Mouse (Mus musculus) kidney, embryonic 14.5 days (tissue): ENCODE measurements at regions not wholly inside any gene's neighbourhood (a gene's known extent, or its start where the extent isn't known, plus 50 kb on each side); places are given as distances from the start of the nearest gene placed in this dataset.

Experiments used
- ATAC-seq: fragments of 200-750 bp; cut with Nextera tagmentation; 2 replicates; pipeline ENCODE4 v1.8.0; 2017; ENCODE audit warnings: moderate number of reproducible peaks, mild to moderate bottlenecking, moderate TSS enrichment, moderate library complexity; ENCODE audit not compliant: low FRiP score, low TSS enrichment
- H3K27ac ChIP-seq: fragments of 300-500 bp; sonication (generic); 2 replicates; pipeline ENCODE4 v1.5.1; 2014; ENCODE audit warnings: low read depth, mild to moderate bottlenecking, low read length, moderate library complexity, mixed read lengths
- H3K27me3 ChIP-seq: fragments of 300-500 bp; sonication (generic); 2 replicates; pipeline ENCODE4 v1.6.1; 2014; ENCODE audit warnings: mild to moderate bottlenecking, low read length; ENCODE audit not compliant: control insufficient read depth, insufficient read depth
- H3K36me3 ChIP-seq: fragments of 300-500 bp; sonication (generic); 2 replicates; pipeline ENCODE4 v1.6.1; 2014; ENCODE audit warnings: low read length, mixed read lengths; ENCODE audit not compliant: control insufficient read depth, insufficient read depth
- H3K4me1 ChIP-seq: fragments of 300-500 bp; sonication (generic); 2 replicates; pipeline ENCODE4 v1.6.1; 2014; ENCODE audit warnings: low read length, mixed read lengths; ENCODE audit not compliant: control insufficient read depth, insufficient read depth
- H3K4me2 ChIP-seq: fragments of 300-500 bp; sonication (generic); replicated peaks from 2 replicates; pipeline ENCODE4 v1.6.1; 2014; ENCODE audit warnings: low read depth, mild to moderate bottlenecking, low read length
- H3K4me3 ChIP-seq: fragments of 300-500 bp; sonication (generic); 2 replicates; pipeline ENCODE4 v1.5.1; 2014; ENCODE audit warnings: mild to moderate bottlenecking, low read length
- H3K9ac ChIP-seq: fragments of 300-500 bp; sonication (generic); 2 replicates; pipeline ENCODE4 v1.6.1; 2014; ENCODE audit warnings: low read depth, mild to moderate bottlenecking, low read length, moderate library complexity
- H3K9me3 ChIP-seq: fragments of 300-500 bp; sonication (generic); 2 replicates; pipeline ENCODE4 v1.6.1; 2016; ENCODE audit warnings: low read length; ENCODE audit not compliant: control insufficient read depth
- WGBS: fragments of 180-500 bp; shearing (Covaris S2); extraction: QIAGEN DNeasy Blood & Tissue Kit; methylation state at CpG from one replicate; pipeline ENCODE4 v1.1.7; 2014; 5-methylcytosine and 5-hydroxymethylcytosine counted together

DNA sequence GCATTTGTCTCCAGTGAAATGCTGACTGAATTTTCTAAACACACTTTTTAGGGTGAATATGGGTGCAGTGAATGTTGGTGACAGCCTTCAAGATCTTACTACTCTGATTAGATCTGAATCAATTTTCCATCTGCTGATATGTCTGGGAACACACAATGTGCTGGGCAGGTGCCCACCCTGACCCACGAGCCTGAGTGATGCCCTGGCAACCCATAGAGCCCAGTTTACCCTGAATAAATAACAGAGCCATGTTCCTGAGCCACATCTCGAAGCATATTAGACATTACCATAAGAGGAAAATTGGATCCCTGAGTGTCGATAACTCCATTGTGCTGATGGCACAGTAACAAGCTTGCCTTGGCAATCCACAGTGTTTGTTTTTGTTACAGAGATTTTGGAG is 644.9 kb downstream of the Nedd1 start:
- H3K4me3 ChIP-seq, result no peak overlapping the region
- H3K27me3 ChIP-seq, result no peaks in the 10 kb centered on the region
- H3K4me1 ChIP-seq, result no peaks in the 10 kb centered on the region
- no peak overlapping the region for H3K4me2 ChIP-seq
- H3K9me3 ChIP-seq, result no peaks in the 10 kb centered on the region
- no peak overlapping the region for H3K9ac ChIP-seq
- no peaks in the 10 kb centered on the region for H3K36me3 ChIP-seq
- 92% methylated on average over 3 of the region's 3 CpGs for WGBS
- no peak overlapping the region for H3K27ac ChIP-seq
- ATAC-seq, result no peak

DNA sequence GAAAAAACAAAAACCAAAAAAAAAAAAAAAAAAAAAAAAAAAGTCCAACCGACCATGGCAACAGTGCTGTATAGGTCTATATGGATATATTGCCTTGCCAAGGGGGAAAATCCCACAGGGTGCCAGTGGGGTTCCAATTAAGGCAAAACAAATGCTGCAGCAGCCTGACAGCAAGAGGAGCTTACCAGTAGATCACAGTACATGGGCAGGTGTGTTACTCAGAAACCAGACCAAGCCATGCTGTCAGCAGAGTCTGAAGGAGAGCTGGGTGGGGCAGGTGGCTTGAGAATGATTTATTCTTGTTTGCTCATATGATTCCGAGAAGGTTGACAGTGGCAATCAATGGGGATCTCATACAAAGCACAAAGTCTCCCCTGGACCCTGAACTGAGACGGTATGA is 645.5 kb downstream of the Nedd1 start:
- Histone ChIP-seq H3K4me2 (no peak overlapping the region), H3K4me3 (no peak overlapping the region), H3K27me3 (no peaks in the 10 kb centered on the region), H3K4me1 (no peaks in the 10 kb centered on the region), H3K9ac (no peak overlapping the region), H3K36me3 (no peaks in the 10 kb centered on the region), H3K27ac (no peak overlapping the region), H3K9me3 (no peaks in the 10 kb centered on the region)
- WGBS, result 61% methylated on average over 3 of the region's 3 CpGs
- no peak for ATAC-seq

DNA sequence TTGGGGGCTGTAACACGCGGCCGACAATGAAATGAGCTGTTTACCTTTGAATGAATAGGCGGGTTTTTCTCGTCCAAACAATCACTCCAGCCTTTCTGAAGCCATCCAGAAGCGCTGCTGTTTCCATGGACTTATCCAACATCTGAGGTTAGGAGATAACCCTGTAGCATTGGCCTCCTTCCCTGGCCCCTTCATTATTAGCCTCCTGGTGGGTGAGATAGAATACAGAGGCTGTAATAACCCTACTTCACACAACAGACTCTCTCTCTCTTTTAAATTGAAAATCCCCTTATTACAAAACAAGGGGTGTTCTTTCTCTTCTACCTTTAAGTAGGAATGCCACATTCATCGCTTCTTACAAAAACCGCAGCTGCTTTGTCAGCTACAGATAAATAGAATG is 646.8 kb downstream of the Nedd1 start:
- WGBS, result 85% methylated on average over 8 of the region's 8 CpGs
- H3K27me3 ChIP-seq, result no peaks in the 10 kb centered on the region

DNA sequence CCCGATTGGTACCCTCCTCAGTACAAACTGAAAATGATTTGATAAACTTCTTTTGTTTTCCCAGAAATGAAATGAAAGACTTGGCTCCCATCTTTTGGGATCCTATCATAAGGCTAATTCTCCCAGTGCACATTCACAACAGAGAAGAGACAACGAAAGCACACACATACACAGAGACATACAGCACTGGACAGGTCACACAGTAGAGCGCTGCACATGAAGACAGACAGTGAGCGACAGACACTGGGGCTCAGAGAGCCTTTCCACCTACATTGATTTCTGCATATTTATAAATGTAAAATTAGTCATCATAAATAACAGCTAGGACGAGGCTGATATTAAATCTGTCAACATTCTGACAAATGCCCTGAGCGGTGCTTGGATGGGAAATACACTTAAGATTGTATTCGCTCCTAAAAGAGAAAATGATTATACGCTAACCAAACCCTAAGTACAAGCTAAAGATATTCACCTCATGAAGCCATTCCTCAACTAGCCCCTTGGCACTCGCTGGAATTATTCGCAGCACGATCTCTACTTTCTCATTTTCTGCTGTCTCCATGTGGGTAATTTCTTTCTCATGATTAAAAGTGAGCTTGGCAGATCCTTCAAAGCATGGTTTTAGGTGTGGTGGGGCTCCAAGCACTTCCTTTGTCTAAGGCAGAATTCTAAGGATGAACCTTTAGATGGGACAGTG is 647.4 kb downstream of the Nedd1 start:
- H3K27ac ChIP-seq, result no peak overlapping the region
- H3K9ac ChIP-seq, result no peak overlapping the region
- no peaks in the 10 kb centered on the region for H3K4me1 ChIP-seq
- H3K9me3 ChIP-seq, result no peaks in the 10 kb centered on the region
- 87% methylated on average over 11 of the region's 11 CpGs for WGBS
- ATAC-seq, result no peak
- no peak overlapping the region for H3K4me3 ChIP-seq
- H3K4me2 ChIP-seq, result no peak overlapping the region
- H3K36me3 ChIP-seq, result no peaks in the 10 kb centered on the region
- no peaks in the 10 kb centered on the region for H3K27me3 ChIP-seq

More for the DNA sequence above, 646.8 kb downstream of the Nedd1 start:
- no peak overlapping the region for H3K4me2 ChIP-seq
- H3K4me1 ChIP-seq, result no peaks in the 10 kb centered on the region
- ATAC-seq, result no peak
- H3K4me3 ChIP-seq, result no peak overlapping the region
- no peak overlapping the region for H3K9ac ChIP-seq
- no peaks in the 10 kb centered on the region for H3K9me3 ChIP-seq
- no peak overlapping the region for H3K27ac ChIP-seq
- H3K36me3 ChIP-seq, result no peaks in the 10 kb centered on the region

DNA sequence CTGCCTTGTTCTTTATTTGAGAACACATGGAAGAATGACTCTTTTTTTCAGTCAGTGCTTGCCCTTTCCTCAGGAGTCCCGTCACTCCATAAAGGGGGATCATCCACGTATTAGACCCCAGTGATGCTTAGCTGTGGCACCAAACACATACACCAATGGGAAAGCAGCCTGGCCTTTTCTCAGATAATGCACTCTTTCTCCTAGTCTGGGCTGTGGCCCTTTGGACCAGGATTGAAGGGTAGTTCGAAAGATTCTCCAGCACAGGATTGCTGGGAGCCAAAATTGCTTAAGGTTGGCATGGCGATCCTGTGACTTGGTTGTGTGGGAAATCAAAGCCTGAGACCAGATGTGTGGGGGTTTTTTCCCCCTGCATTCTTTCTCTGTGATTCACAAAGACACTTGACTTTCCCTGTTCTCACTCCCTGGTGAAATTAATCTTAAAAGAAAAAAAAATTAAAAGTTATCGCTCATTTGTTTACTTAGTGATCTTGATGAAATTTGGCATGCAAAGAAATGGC is 648.3 kb downstream of the Nedd1 start:
- Histone ChIP-seq H3K4me3 (no peak overlapping the region), H3K27me3 (no peaks in the 10 kb centered on the region), H3K27ac (no peak overlapping the region), H3K9me3 (no peaks in the 10 kb centered on the region), H3K4me2 (no peak overlapping the region), H3K9ac (no peak overlapping the region), H3K36me3 (no peaks in the 10 kb centered on the region), H3K4me1 (no peaks in the 10 kb centered on the region)
- no peak for ATAC-seq
- 68% methylated on average over 5 of the region's 5 CpGs for WGBS

DNA sequence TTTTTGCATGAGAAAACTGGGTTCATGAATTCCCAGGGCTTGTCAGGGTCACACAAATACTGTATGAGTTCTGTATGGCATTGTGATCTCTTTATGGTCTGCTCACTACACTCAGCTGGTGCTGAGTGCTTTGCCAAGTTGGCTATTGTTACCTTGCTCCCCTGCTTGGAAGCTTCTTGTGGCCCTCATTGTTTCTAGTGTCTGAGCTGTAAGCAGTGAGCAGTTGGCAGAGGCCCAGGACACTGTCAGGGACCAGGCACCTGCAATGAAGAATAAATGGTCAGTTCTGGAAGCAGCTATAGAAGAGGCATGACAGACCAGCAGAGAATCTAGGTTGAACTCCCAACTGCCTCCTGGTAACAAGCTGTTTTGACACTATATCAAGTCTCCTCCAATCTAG is 677.4 kb downstream of the Nedd1 start:
- no peak overlapping the region for H3K4me2 ChIP-seq
- no peaks in the 10 kb centered on the region for H3K27me3 ChIP-seq
- H3K36me3 ChIP-seq, result no peaks in the 10 kb centered on the region
- no peak overlapping the region for H3K9ac ChIP-seq
- ATAC-seq, result no peak
- no peak overlapping the region for H3K27ac ChIP-seq
- no peak overlapping the region for H3K4me3 ChIP-seq
- no peaks in the 10 kb centered on the region for H3K9me3 ChIP-seq
- no peaks in the 10 kb centered on the region for H3K4me1 ChIP-seq

DNA sequence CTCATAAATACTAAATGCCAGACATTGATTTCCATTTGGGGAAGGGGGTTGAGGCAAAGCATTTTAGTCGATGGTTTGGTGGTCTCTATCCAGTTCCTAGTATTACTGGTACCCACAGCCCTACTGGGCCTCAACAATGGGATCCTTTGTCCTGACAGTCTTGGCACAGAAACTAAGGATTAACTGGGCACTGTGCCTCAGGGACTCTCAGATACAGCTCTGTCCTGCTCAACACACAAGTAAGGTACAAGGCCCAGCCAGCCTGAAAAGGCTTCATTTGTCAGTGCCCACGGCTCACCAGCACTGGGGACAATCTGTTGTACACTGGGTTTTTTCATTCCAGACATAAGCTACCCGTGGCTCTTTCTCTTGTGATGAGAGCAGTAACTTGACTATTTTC is 686.0 kb downstream of the Nedd1 start:
- Histone ChIP-seq H3K9ac (no peak overlapping the region), H3K4me1 (no peaks in the 10 kb centered on the region), H3K27me3 (no peaks in the 10 kb centered on the region), H3K36me3 (no peaks in the 10 kb centered on the region), H3K9me3 (no peaks in the 10 kb centered on the region), H3K4me2 (no peak overlapping the region), H3K4me3 (no peak overlapping the region), H3K27ac (no peak overlapping the region)
- WGBS, result 73% methylated on average over 3 of the region's 3 CpGs
- no peak for ATAC-seq

DNA sequence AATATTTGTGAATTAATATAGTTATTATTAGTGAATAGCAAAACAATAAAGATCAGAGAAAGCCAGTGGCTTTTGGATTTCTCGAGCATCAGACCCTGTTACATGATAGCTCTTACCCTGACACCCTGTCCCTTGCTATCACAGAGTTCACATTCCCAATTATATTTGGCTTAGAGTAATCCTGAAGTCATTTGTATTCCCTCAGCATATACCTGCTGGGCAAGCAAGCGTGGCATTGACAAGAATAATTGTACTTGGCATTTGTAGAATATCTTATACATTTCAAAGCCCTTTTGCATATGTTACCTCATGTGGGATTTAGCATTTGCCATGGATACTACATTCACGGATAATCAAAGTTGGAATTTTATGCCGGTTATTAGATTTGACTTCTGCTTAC is 692.0 kb downstream of the Nedd1 start:
- ATAC-seq, result no peak

DNA sequence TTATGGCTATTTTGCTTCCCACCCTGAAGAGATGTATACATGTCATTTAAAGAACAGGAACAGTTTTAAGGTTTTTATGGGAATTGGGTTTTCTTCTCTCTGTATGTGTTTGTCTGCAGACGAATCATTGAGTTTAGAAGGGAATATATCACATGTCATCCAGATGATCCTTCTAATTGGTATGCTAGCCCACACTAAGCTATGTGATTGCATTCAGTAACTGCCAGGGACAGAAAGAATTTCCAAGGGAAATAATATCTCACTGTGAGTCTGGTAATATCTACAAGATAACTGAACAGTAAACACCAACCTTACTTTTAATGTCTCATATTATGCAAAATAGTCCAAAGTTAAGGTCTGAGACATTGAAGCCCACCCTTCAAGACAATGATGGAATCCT is 698.0 kb downstream of the Nedd1 start:
- Histone ChIP-seq H3K4me2 (no peak overlapping the region), H3K9me3 (no peaks in the 10 kb centered on the region), H3K36me3 (no peaks in the 10 kb centered on the region), H3K4me3 (no peak overlapping the region), H3K27me3 (no peaks in the 10 kb centered on the region), H3K4me1 (no peaks in the 10 kb centered on the region), H3K27ac (no peak overlapping the region), H3K9ac (no peak overlapping the region)
- 61% methylated on average over 1 of the region's 1 CpGs for WGBS
- ATAC-seq, result no peak

More for the DNA sequence above, 692.0 kb downstream of the Nedd1 start:
- no peaks in the 10 kb centered on the region for H3K9me3 ChIP-seq
- H3K36me3 ChIP-seq, result no peaks in the 10 kb centered on the region
- H3K27me3 ChIP-seq, result no peaks in the 10 kb centered on the region
- 84% methylated on average over 4 of the region's 4 CpGs for WGBS
- H3K27ac ChIP-seq, result no peak overlapping the region
- H3K4me1 ChIP-seq, result no peaks in the 10 kb centered on the region
- no peak overlapping the region for H3K9ac ChIP-seq
- H3K4me2 ChIP-seq, result no peak overlapping the region
- no peak overlapping the region for H3K4me3 ChIP-seq
